Mouse (Mus musculus): ENCODE data around the gene Acadl. TPM values are rescaled to one million over a fixed set of nuclear protein-coding genes. Genes with fewer than 3 reads are reported as not detected.

Gene Acadl
- polyA plus RNA-seq, 1 experiment from 2014 or later = 125 TPM

- Histone ChIP-seq H3K9ac (peak overlapping the region; percentile 73), H3K27ac (peak overlapping the region; percentile 98), H3K9me3 (replicated peaks) (no peaks in the 10 kb centered on the region), H3K36me3 (no peaks in the 10 kb centered on the region), H3K4me3 (replicated peaks) (peak overlapping the region; percentile 67), H3K4me1 (peaks cover 7% of the 10 kb centered on the region; the same call in 1 of the 2 replicates), H3K4me2 (peak overlapping the region; percentile 66), H3K27me3 (peaks cover 14% of the 10 kb centered on the region; the same call in 1 of the 2 replicates)
- ATAC-seq (replicated peaks; ENCODE audit: low FRiP score) = peak; percentile 37
- WGBS = under 1% methylated on average over 39 of the region's 39 CpGs
Measured at GRCm38 (mm10) chr1:66815941-66816777, 46.9 kb downstream of the Acadl start.

GRCm38 (mm10) chr1:66814756-66815155, 48.3 kb downstream of the Acadl start:
- 48% methylated on average over 8 of the region's 8 CpGs for whole genome bisulfite sequencing
- Histone ChIP-seq H3K9ac (no peak overlapping the region), H3K4me3 (replicated peaks) (peak overlapping the region; percentile 25), H3K4me1 (peaks cover 7% of the 10 kb centered on the region), H3K9me3 (replicated peaks) (no peaks in the 10 kb centered on the region), H3K4me2 (peak overlapping the region; percentile 66), H3K27me3 (peaks cover 10% of the 10 kb centered on the region; the same call in 1 of the 2 replicates), H3K27ac (0 out of 2 replicates have a peak overlapping the region, but pooled peaks have one; percentile 27), H3K36me3 (no peaks in the 10 kb centered on the region)
- no peak for ATAC-seq (replicated peaks; ENCODE audit: low FRiP score)

DNA sequence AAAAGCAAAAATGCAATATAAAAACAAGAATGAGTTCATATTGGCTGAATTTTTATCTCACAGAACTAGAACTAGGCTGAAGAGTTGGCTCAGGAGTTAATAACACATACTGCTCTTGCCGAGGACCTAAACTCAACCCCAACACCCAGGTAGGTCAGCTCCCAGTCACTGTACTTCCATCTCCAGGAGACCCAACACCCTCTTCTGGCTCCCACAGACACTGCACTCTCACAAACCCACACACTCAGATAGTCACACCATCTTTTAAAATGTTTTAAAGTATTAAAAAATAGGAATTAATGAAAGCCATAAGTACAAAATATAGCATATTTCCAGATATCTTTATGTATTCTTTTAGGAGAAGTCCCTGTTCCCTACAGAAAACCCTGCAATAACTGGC, 49.9 kb downstream of the Acadl start:
- Histone ChIP-seq H3K4me2 (no peak overlapping the region), H3K9ac (no peak overlapping the region), H3K9me3 (replicated peaks) (no peaks in the 10 kb centered on the region), H3K27me3 (no peaks in the 10 kb centered on the region), H3K27ac (0 out of 2 replicates have a peak overlapping the region, but pooled peaks have one; percentile 41), H3K4me3 (replicated peaks) (no peak overlapping the region), H3K4me1 (peaks cover 7% of the 10 kb centered on the region), H3K36me3 (0 out of 2 replicates have a peak, but pooled peaks cover 2% of the 10 kb centered on the region)
- WGBS = 86% methylated on average over 1 of the region's 1 CpGs
- ATAC-seq (replicated peaks; ENCODE audit: low FRiP score) = no peak

GRCm38 (mm10) chr1:66806821-66807220, 56.3 kb downstream of the Acadl start:
- Histone ChIP-seq H3K4me3 (replicated peaks) (no peak overlapping the region), H3K4me1 (no peaks in the 10 kb centered on the region; the same call in 1 of the 2 replicates), H3K4me2 (no peak overlapping the region), H3K36me3 (peaks cover 4% of the 10 kb centered on the region), H3K27me3 (no peaks in the 10 kb centered on the region), H3K27ac (no peak overlapping the region), H3K9me3 (replicated peaks) (no peaks in the 10 kb centered on the region), H3K9ac (no peak overlapping the region)
- WGBS = 83% methylated on average over 1 of the region's 1 CpGs
- no peak for ATAC-seq (replicated peaks; ENCODE audit: low FRiP score)

- no peaks in the 10 kb centered on the region for H3K9me3 ChIP-seq (replicated peaks)
- no peaks in the 10 kb centered on the region for H3K27me3 ChIP-seq
- no peaks in the 10 kb centered on the region; the same call in 1 of the 2 replicates for H3K4me1 ChIP-seq
- H3K4me2 ChIP-seq = no peak overlapping the region
- 80% methylated on average over 1 of the region's 1 CpGs for WGBS
- no peak overlapping the region for H3K9ac ChIP-seq
- H3K27ac ChIP-seq = no peak overlapping the region
- H3K36me3 ChIP-seq = peaks cover 16% of the 10 kb centered on the region
- ATAC-seq (replicated peaks; ENCODE audit: low FRiP score) = no peak
- H3K4me3 ChIP-seq (replicated peaks) = no peak overlapping the region
Measured at GRCm38 (mm10) chr1:66805408-66805807, 57.7 kb downstream of the Acadl start.

DNA sequence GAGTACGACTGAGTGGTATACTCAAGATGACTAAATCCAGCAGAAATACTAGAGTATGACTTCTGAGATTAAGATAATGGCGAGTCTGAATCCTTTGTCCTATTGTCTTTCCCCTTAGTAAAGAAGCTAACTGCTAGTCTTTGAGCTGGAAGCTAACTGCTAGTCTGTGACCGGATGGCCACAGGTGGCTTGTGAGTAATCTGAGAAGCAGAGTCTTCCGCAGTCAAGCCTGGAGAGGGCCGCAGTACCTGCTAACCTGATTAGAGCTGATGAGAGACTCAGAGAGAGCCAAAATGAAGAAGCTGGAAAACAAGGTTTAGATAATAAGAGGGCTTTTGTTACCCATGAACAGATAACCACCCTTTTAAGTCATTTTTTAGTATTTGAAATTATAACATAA, 58.4 kb downstream of the Acadl start:
- Histone ChIP-seq H3K4me3 (replicated peaks) (no peak overlapping the region), H3K4me2 (no peak overlapping the region), H3K9ac (no peak overlapping the region), H3K27me3 (no peaks in the 10 kb centered on the region), H3K27ac (no peak overlapping the region), H3K9me3 (replicated peaks) (no peaks in the 10 kb centered on the region), H3K4me1 (no peaks in the 10 kb centered on the region; the same call in 1 of the 2 replicates), H3K36me3 (peaks cover 23% of the 10 kb centered on the region)
- no peak for ATAC-seq (replicated peaks; ENCODE audit: low FRiP score)
- WGBS = 69% methylated on average over 5 of the region's 5 CpGs

GRCm38 (mm10) chr1:66797962-66798361, 65.1 kb downstream of the Acadl start:
- H3K27ac ChIP-seq = no peak overlapping the region
- peaks cover 39% of the 10 kb centered on the region for H3K36me3 ChIP-seq
- no peak for ATAC-seq (replicated peaks; ENCODE audit: low FRiP score)
- H3K4me1 ChIP-seq = no peaks in the 10 kb centered on the region
- H3K9me3 ChIP-seq (replicated peaks) = no peaks in the 10 kb centered on the region
- H3K9ac ChIP-seq = no peak overlapping the region
- H3K27me3 ChIP-seq = no peaks in the 10 kb centered on the region
- WGBS = 81% methylated on average over 2 of the region's 2 CpGs
- no peak overlapping the region for H3K4me2 ChIP-seq
- no peak overlapping the region for H3K4me3 ChIP-seq (replicated peaks)

- no peak overlapping the region for H3K9ac ChIP-seq
- H3K4me1 ChIP-seq = no peaks in the 10 kb centered on the region
- H3K4me2 ChIP-seq = no peak overlapping the region
- 80% methylated on average over 2 of the region's 2 CpGs for WGBS
- H3K4me3 ChIP-seq (replicated peaks) = no peak overlapping the region
- no peaks in the 10 kb centered on the region for H3K27me3 ChIP-seq
- no peaks in the 10 kb centered on the region for H3K9me3 ChIP-seq (replicated peaks)
- ATAC-seq (replicated peaks; ENCODE audit: low FRiP score) = no peak
- H3K27ac ChIP-seq = no peak overlapping the region
- peaks cover 13% of the 10 kb centered on the region; the same call in 1 of the 2 replicates for H3K36me3 ChIP-seq
Measured at GRCm38 (mm10) chr1:66792838-66793466, 70.1 kb downstream of the Acadl start.

- no peaks in the 10 kb centered on the region for H3K27me3 ChIP-seq
- no peak overlapping the region for H3K9ac ChIP-seq
- H3K4me1 ChIP-seq = no peaks in the 10 kb centered on the region
- WGBS = 54% methylated on average over 2 of the region's 2 CpGs
- no peak overlapping the region for H3K4me2 ChIP-seq
- H3K27ac ChIP-seq = no peak overlapping the region
- no peaks in the 10 kb centered on the region for H3K9me3 ChIP-seq (replicated peaks)
- no peak overlapping the region for H3K4me3 ChIP-seq (replicated peaks)
- H3K36me3 ChIP-seq = no peaks in the 10 kb centered on the region
- no peak for ATAC-seq (replicated peaks; ENCODE audit: low FRiP score)
Measured at GRCm38 (mm10) chr1:66782296-66782695, 80.8 kb downstream of the Acadl start.

DNA sequence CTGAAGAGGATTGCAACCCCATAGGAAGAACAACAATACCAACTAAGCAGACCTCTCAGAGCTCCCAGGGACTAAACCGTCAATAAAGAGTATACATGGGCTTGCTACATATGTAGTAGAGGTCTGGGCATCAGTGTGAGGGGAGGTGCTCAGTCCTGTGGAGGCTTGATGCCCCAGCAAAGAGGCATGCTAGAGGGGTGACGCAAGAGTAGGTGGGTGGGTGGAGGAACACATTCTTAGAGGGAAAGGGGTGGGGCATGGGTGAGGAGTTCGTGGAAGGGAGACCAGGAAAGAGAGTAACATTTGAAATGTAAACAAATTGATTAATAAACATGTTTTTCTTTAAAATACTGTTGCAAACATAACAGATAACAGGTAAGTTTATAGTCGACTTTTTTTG, 82.0 kb downstream of the Acadl start:
- Histone ChIP-seq H3K4me1 (no peaks in the 10 kb centered on the region), H3K9ac (no peak overlapping the region), H3K4me3 (replicated peaks) (no peak overlapping the region), H3K27ac (no peak overlapping the region), H3K4me2 (no peak overlapping the region), H3K36me3 (no peaks in the 10 kb centered on the region), H3K27me3 (no peaks in the 10 kb centered on the region), H3K9me3 (replicated peaks) (no peaks in the 10 kb centered on the region)
- WGBS = 86% methylated on average over 4 of the region's 4 CpGs
- ATAC-seq (replicated peaks; ENCODE audit: low FRiP score) = no peak
